8 mouse cellular contexts compared by ENCODE assay signal in genomic region chr13:95563693-95564092, GRCm38 (mm10). TPM values are rescaled to one million over a fixed set of nuclear protein-coding genes. Genes with fewer than 3 reads are reported as not detected.
DNase-seq lines count a peak whose midpoint lies in the region; ATAC-seq and TF ChIP-seq lines count a peak whose summit lies in the region.

No protein-coding gene starts in this region.

- H3K4me2 ChIP-seq in heart, embryonic 13.5 days = no peak overlapping the region
- H3K4me2 ChIP-seq in liver, embryonic 12.5 days = no peak overlapping the region
- H3K4me2 ChIP-seq in stomach, postnatal 0 days (replicated peaks; ENCODE audit: low read depth) = no peak overlapping the region

- TF ChIP-seq EP300 in stomach, postnatal 0 days (optimal IDR thresholded peaks at IDR 0.05) = no peak

- no peak overlapping the region; the same call in 1 of the 2 replicates for H3K27ac ChIP-seq in heart, embryonic 13.5 days (replicated peaks)
- H3K27ac ChIP-seq in liver, embryonic 12.5 days = no peak overlapping the region
- no peak overlapping the region for H3K27ac ChIP-seq in stomach, postnatal 0 days (replicated peaks)

- no peaks in the 10 kb centered on the region for H3K36me3 ChIP-seq in heart, embryonic 13.5 days
- H3K36me3 ChIP-seq in liver, embryonic 12.5 days = no peaks in the 10 kb centered on the region
- no peaks in the 10 kb centered on the region for H3K36me3 ChIP-seq in stomach, postnatal 0 days (ENCODE audit: control insufficient read depth, insufficient read depth, low read length)

- no peaks in the 10 kb centered on the region; the same call in 1 of the 2 replicates for H3K9me3 ChIP-seq in heart, embryonic 13.5 days
- H3K9me3 ChIP-seq in liver, embryonic 12.5 days (replicated peaks) = peaks cover 8% of the 10 kb centered on the region; the same call in 1 of the 2 replicates
- no peaks in the 10 kb centered on the region for H3K9me3 ChIP-seq in stomach, postnatal 0 days (ENCODE audit: control insufficient read depth, low read length)

- TF ChIP-seq CTCF in stomach, postnatal 0 days (IDR thresholded peaks at IDR 0.05; ENCODE audit: low read depth) = peak; percentile 97

- WGBS in heart, embryonic 13.5 days = under 1% methylated on average over 3 of the region's 3 CpGs
- 3% methylated on average over 3 of the region's 3 CpGs for WGBS in liver, embryonic 12.5 days (ENCODE audit: insufficient replicate concordance)
- under 1% methylated on average over 3 of the region's 3 CpGs for WGBS in stomach, postnatal 0 days

- no peak overlapping the region for H3K4me3 ChIP-seq in heart, embryonic 13.5 days
- H3K4me3 ChIP-seq in liver, embryonic 12.5 days = no peak overlapping the region
- H3K4me3 ChIP-seq in stomach, postnatal 0 days (ENCODE audit: low read depth, low read length) = no peak overlapping the region

- peak; percentile 70; the same call in 1 of the 2 replicates for ATAC-seq in heart, embryonic 13.5 days (ENCODE audit: extremely low read depth, insufficient number of reproducible peaks, low FRiP score, low TSS enrichment)
- peak; percentile 65 for ATAC-seq in liver, embryonic 12.5 days
- ATAC-seq in stomach, postnatal 0 days (ENCODE audit: low FRiP score, low TSS enrichment) = peak; percentile 77

- H3K27me3 ChIP-seq in heart, embryonic 13.5 days (replicated peaks) = no peaks in the 10 kb centered on the region
- H3K27me3 ChIP-seq in liver, embryonic 12.5 days (replicated peaks) = no peaks in the 10 kb centered on the region
- H3K27me3 ChIP-seq in stomach, postnatal 0 days (ENCODE audit: control insufficient read depth, insufficient read depth, low read length) = no peaks in the 10 kb centered on the region

- DNase-seq in CD4-positive helper T cell, adult 2 months (ENCODE audit: low read depth, low spot score) = peak; percentile 78
- peak; percentile 86 for DNase-seq in adrenal gland, postnatal 10 days
- DNase-seq in embryo, embryonic 9.5 days (ENCODE audit: extremely low spot score) = peak; percentile 82
- DNase-seq in kidney, postnatal 14 days = peak; percentile 81
- DNase-seq in neural tube, embryonic 10.5 days (ENCODE audit: extremely low spot score, low spot score) = peak; percentile 64
- peak; percentile 62 for DNase-seq in stomach, postnatal 0 days (ENCODE audit: low spot score)

- H3K9ac ChIP-seq in heart, embryonic 13.5 days = no peak overlapping the region
- H3K9ac ChIP-seq in liver, embryonic 12.5 days = no peak overlapping the region
- H3K9ac ChIP-seq in stomach, postnatal 0 days (ENCODE audit: low read length) = no peak overlapping the region

- peaks cover 8% of the 10 kb centered on the region for H3K4me1 ChIP-seq in heart, embryonic 13.5 days
- H3K4me1 ChIP-seq in liver, embryonic 12.5 days = peaks cover 16% of the 10 kb centered on the region; the same call in 1 of the 2 replicates
- no peaks in the 10 kb centered on the region for H3K4me1 ChIP-seq in stomach, postnatal 0 days (replicated peaks; ENCODE audit: control insufficient read depth, insufficient read depth)

RNA-seq across cellular contexts. Expression of gene F2rl1, which starts 38.7 kb away (rescaled TPM):
- total RNA-seq in adrenal gland, postnatal 10 days (2021) = under 1 TPM; 0.63 to 0.82 TPM
- polyA plus RNA-seq in heart, embryonic 13.5 days (2015; fragmentation: Nextera tagmentation; extraction: Ambion mirVana) = 0.27 and 0.59 TPM in 2 replicates
- polyA plus RNA-seq in liver, embryonic 12.5 days (2016; fragmentation: Nextera tagmentation; extraction: Ambion mirVana) = 0.07 and 0.12 TPM in 2 replicates
- 10.7 and 12.8 TPM in 2 replicates for polyA plus RNA-seq in stomach, postnatal 0 days (2015; fragmentation: Nextera tagmentation; extraction: Ambion mirVana)

RNA-seq across cellular contexts. Expression of gene F2r, which starts 54.6 kb away (rescaled TPM):
- total RNA-seq in adrenal gland, postnatal 10 days (2021) = 10 to 100 TPM; 61.1 to 81.8 TPM
- polyA plus RNA-seq in heart, embryonic 13.5 days (2015; fragmentation: Nextera tagmentation; extraction: Ambion mirVana) = 124 and 129 TPM in 2 replicates
- polyA plus RNA-seq in liver, embryonic 12.5 days (2016; fragmentation: Nextera tagmentation; extraction: Ambion mirVana) = 84.2 and 84.3 TPM in 2 replicates
- 20.1 and 23.0 TPM in 2 replicates for polyA plus RNA-seq in stomach, postnatal 0 days (2015; fragmentation: Nextera tagmentation; extraction: Ambion mirVana)
